Mouse (Mus musculus): ENCODE data around the gene Rad21l.

DNA sequence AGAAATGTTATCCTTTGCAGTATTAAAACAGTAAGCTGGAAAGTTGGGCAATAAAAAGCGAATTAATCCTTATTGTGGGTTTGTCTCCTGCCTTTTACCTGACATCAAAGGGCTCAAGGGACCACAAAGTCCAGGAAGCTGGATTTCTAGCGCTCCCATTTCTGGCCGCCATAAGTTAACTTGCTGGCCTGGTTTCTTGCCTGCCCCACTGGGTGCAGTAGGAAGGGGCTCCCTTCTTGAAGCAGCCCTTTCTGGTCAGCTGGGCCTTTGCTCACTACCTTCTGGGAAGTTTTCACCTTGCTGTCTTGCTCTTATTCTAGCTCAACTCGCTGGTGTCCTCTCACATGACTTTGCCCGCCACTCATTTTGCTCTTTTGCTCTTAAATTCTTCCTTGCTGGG is 35.4 kb downstream of the Rad21l start:
- TF ChIP-seq CEBPB (IDR thresholded peaks at IDR 0.05; ENCODE audit: low read depth), result no peak
- TF ChIP-seq CTCF (IDR thresholded peaks at IDR 0.05; ENCODE audit: control insufficient read depth, insufficient read depth, insufficient read length), result no peak
- TF ChIP-seq MAX (IDR thresholded peaks at IDR 0.05), result no peak
- no peak for TF ChIP-seq USF1 (IDR thresholded peaks at IDR 0.05; ENCODE audit: low read depth)
- TF ChIP-seq MYOD1 (IDR thresholded peaks at IDR 0.05; ENCODE audit: control insufficient read depth, insufficient read length, low read depth), result no peak
- TF ChIP-seq MYOG (IDR thresholded peaks at IDR 0.05; ENCODE audit: control insufficient read depth, extremely low read depth, insufficient read length), result no peak
- no peak for TF ChIP-seq FOSL1 (IDR thresholded peaks at IDR 0.05; ENCODE audit: insufficient read depth, low read length, poor library complexity, severe bottlenecking)

All from C2C12 (cell line).